Mouse (Mus musculus) embryo, embryonic 9.5 days (tissue): ENCODE results near the gene Tcf7.

Experiments used
- DNase-seq: peaks from one replicate; pipeline ENCODE4 v3.0.0-alpha.2; 2017; ENCODE audit errors: extremely low spot score

Gene Tcf7

DNA sequence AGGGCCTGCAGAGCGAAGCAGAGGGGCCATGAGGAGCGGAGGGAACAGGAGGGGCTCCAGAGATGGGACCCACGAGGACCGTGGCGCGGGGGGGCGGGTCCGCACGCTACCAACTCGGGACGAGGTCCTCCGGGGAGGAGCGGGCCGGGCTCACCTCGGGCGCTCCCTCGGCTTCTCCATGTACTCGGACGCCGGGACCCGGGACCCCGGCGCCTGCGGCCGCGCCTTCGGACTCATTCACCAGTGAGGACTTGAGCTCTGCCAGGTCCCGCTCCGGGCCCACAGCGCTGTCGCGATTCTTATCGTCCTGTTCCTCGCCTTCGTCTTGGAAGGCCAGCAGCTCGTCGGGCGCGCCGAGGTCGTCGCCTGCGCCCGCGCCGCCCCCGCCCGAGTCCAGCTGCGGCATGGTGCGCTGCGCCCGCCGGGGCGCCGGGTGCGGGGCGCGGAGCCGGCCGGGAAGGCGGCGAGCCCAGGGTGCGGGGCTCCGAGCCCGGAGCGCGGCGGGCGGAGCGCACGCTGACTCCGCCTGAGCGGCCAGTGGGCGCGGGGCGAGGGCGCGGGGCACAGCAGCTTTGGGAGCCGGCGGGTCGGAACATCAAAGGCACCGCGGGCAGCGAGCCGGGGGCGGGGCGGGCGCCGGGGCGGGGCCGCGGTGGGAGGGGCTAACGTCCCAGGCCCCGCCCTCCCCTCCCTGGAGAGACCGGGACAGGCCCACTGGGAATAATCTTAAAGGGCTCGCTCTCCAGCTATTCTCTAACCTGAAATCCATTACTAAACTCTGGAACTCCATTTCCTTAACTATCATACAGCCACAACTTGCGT lies at the start of gene Tcf7:
Gene Tcf7, minus strand, starts transcription at position 241 of the 822 bp plus-strand sequence.
- peak; percentile 88 for DNase-seq

DNA sequence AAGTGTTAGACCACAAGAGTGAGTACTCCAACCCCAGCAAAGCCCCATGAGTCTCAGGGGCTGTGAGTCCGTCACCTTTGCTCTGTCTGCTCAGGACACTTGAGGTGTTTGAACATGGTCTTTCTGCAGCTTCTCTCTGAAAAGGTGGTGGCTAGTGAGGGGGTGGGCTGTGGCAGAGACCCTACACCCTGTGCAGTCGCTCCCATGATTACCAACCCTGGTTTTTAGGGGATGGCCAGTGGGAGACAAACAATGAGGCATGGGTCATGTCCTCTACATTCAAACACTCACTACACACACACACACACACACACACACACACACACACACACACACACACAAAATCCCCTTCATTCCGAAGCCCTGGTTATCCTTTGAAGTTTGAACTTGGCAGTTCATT lies 44.5 kb upstream of the Tcf7 start:
- no peak for DNase-seq

DNA sequence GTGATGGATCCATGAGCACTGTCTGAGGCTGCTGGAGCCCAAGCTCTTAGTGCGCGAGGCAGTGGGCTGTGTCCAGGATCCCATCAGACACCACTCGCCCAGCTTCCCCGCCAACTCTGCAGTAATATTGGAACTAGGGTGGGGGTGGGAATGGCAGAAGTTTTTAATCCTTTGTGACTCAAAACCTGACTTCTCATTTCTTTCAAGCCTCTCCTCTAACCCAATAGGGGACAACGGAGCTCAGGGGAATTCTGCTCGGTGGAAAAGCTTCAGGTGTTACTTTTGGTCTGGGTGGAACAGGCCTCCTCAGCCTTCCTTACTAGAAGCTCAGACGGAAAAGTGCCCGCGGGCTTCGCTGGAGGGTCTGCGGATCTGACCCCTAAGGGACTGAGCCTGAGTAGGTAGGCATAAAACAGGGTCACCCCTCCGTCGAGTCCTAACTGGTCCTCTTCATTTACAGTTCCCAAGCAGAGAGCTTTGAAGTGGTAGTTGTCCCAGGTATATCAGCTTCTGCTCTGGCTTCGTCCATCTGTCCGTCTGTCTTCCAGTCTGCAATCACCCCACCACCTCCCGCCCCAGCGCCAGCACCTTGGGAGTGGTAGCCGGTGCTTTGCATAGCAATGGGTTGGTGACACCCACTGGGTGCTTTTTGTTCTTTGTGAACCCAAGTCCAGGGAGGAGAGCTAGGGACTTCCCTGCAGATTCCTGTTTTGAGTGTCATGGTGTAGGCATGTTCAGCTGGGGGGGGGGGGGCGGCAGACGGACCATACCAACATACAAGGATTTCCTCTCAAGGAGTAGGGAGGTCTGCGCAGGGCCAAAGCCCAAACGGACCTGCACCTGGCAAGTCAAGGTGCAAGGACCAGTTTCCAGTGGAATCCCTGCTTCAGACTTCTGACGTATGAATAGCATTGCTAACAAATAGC lies 41.9 kb upstream of the Tcf7 start:
- no peak for DNase-seq

DNA sequence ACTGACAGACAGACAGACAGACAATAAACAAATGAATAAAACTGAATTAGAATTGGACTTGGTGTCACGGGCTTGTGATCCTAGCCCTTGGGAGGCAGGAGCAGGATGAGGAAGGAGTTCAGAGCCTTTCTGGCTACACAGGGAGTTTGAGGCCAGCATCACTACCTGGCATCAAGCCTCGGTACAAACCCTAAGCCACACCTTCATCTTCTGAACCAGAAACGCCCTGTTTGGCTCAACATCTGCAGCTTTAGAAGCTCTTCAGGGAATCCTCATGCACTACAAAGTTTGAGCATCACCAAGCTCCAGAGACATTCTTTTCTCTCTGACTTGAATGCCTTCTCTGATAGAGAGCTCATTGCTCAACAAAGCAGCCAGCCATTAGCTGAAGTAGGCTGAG lies 38.7 kb upstream of the Tcf7 start:
- DNase-seq, result no peak

GRCm38 (mm10) chr11:52320529-52320928 lies 37.7 kb upstream of the Tcf7 start:
- no peak for DNase-seq

DNA sequence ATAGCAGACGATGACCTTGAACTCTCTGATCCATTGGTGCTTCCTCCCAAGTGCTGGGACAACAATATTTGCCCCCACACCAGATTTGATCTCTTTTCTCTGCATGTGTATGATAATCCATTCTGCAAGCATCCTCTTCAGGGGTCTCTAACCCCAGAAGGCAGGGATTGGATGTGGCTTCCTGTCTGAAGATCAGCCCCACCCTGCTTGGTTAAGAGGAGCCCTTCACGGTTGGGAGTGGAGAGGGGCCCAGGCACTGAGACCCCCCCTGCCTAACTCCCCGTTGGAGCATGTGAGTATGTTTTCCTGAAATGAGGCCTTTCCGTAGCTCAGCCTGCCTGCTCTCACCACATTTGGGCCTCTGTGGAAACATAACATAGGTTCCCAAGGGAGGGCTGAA lies 36.9 kb upstream of the Tcf7 start:
- no peak for DNase-seq

GRCm38 (mm10) chr11:52318445-52318844 lies 35.6 kb upstream of the Tcf7 start:
- DNase-seq, result no peak

DNA sequence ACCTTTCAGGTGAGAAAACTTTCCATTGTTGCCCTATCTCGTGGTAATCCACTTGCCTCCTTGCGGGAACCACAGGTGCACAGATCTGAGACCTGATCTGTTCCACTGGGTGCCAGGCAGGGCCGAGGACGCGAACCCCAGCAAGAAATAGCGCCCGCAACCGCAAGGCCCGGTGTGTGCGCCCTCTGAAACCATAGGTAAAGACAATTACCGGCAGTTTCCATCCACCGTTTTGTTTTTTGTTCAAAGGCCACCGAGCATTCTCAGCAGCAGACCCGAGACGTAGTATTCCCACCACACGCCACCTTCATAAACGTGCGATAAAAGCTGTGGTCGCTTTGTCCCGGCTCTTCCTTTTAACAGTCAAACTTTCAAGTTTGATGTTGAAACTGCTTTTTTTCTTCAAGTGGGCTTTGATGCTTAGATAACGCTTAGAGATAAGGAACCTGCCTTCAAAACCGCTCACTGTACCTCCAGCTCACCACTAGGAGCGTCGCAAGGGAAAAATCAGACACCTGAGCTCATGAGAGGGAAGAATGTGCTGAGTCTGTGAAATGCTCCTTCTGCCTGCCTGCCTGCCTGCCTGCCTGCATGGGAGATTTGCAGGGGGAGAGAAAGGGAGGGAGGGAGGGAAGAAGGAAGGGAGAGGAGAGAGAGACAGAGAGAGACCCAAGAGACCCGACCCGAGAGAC lies 31.4 kb upstream of the Tcf7 start:
- no peak for DNase-seq

DNA sequence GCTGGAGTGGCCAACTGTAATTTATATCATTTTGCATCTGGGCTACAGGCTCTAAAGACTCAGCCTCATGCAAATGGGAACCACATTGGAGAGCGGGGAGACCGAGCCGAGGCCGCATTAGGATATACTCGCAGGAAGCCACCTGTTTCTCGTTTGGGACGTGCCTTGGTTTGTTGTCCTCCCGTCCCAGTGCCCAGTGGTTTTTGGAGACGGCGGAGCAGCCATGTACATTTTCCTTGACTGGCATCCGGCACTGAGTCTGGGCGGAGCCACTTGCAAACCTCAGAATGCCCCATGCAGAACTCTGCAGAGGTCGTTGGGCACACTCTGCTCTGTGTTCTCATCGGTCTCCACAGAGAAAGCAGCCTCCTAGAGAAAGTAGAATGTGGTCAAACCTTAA lies 27.9 kb upstream of the Tcf7 start:
- DNase-seq, result no peak

DNA sequence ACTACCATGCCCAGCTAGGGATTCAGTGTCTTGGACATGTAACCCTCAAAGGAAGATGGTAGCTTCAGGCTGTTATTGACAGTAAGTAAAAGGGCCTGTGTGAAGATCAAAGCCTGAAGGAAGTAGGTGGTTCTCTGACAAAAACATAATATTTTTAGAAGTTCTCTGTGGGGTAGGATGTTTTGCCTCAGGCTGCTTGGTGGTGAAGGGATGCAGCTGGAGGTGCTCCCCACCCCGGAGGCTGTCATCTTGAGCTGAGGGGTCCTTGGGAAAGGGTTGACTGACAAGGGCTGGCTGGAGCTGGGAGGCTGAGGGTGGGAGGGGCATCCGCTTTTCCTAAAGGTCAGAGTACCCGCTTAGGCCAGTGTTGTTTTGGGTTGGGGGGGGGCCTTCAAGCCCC lies 26.7 kb upstream of the Tcf7 start:
- DNase-seq, result no peak

- DNase-seq, result no peak
These were observed 23.6 kb upstream of the Tcf7 start for GRCm38 (mm10) chr11:52306431-52306830.

DNA sequence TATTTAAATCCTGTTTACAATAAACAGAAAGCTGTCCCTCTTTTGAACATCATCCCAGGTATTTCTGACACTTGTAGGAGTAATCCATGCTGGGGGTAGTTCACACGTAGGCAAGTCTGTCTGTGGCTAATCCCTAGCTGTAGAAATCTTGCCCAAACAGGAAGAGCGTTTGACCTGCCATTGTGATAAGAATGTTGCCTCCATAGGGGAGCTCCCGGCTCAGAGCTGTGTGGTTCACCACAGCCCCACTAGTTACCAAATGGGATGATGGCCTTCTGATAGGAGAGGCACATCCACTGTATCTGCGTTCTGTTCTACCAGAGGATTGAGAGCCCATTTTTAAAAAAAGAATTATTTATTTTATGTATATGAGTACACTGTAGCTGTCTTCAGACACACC lies 22.5 kb upstream of the Tcf7 start:
- no peak for DNase-seq

GRCm38 (mm10) chr11:52302668-52303067 lies 19.9 kb upstream of the Tcf7 start:
- no peak for DNase-seq

DNA sequence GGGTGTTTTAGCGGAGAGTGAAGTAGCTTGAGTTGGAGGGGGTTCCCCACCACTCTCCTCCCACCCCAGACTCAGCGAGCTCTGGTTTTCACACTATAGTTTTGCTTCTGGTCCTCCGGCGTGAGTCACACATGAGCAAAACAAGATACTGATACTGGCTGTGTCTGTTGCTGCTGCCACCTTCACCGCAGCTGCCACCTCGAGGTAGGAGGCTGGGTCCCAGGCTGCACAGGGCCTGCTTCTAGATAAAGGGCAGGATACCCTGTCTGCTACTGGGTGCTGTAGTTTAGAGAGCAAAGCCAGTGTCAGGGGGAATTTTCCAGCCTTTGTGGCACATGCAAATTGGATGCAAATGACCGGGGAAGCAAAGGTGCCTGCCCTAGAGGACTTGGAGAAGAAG lies 16.9 kb upstream of the Tcf7 start:
- DNase-seq, result no peak

DNA sequence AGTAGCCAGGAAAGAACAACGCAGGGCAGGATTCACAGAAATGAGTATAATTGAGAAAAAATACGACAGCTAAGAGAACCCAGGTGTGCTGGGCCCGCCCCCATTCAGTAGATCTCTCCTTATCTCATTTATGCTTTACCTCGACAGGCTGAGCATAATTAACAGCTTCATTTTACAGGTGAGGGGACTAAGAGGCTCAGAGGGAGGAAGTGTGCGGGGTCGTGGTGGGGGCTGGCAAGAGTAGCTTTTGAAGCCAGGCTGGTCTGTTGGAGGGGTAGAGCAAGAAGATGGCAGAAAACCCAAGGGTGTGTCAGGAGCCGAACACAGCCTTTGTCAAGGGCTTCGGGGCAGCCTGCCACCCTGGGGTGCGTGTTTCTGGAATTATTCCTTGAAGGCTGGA lies 16.1 kb upstream of the Tcf7 start:
- no peak for DNase-seq

DNA sequence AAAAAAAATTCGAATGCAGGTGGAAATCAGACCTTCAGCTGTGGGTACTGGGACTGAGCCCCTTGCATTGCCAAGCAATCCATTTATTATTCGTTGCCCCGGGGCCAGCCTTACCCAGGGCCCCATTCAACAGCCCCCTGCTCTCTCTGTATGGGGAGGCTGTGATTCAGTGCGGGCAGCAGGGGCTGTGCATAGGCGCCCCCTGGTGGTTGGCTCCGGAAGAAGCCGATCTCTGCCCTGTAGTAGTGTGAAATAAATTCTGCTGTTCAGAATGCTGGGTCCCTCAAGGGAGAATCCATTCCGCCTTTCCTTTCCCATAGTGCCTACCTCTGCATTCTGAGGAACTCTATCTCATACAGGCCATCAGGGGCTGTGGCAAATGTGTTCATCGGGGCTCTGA lies 14.5 kb upstream of the Tcf7 start:
- DNase-seq, result peak; percentile 69

DNA sequence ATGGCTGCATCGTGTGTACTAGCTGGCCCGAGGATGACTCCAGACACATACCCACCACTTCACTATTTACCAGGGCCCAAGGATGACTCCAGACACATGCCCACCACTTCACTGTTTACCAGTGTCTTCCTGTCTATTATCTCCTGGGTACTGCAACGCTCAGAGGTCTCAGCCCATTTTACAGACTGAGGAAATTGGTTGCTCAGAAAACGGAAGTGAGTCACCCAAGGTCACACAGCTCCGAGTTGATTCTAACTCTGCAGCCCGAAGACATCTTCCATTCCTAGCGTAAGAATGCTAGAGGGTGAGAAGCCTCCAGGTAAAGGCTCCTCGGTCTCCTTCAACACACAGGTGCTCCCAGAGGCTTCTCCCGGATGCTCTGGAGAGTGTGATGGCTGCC lies 11.3 kb upstream of the Tcf7 start:
- DNase-seq, result no peak

DNA sequence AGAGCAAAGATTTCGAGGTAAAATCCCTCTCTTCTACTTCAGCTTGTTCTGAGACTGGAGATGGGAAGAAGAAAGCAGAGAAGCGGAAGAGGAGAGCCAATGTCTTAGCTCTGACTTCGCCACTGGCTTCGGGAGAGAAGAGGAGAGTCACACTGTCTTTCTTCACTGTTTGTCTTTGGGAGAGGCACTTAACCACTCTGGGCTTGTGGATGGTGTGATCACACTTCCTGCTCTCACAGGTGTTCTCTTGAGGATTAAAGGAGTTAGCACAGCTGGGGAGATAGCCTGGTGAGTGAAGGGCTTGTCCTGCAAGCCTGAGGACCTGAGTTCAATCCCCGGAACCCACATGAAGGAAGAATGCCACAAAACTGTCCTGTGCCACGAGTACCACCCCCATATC lies 10.1 kb upstream of the Tcf7 start:
- DNase-seq, result no peak

- no peak for DNase-seq
These were observed 9.5 kb upstream of the Tcf7 start for GRCm38 (mm10) chr11:52292346-52292745.

- peak; percentile 54 for DNase-seq
These were observed 4.1 kb upstream of the Tcf7 start for GRCm38 (mm10) chr11:52286958-52287305.

GRCm38 (mm10) chr11:52286301-52286957 lies 3.6 kb upstream of the Tcf7 start:
- DNase-seq, result no peak
